Mouse (Mus musculus) A20 (cell line): ENCODE data around the gene Gpr21.
"Not testable (repeated sequence)": the region's sequence is repeated elsewhere in the genome, so short reads cannot be mapped to it uniquely, and the experiment has no call there.

Experiments used
- DNase-seq: peaks from one replicate; pipeline ENCODE4 v3.0.0-alpha.2; 2011; ENCODE audit warnings: low read depth, low spot score

Gpr21 gene

GRCm38 (mm10) chr2:37516030-37516710, at the start of gene Gpr21:
Gene Gpr21, plus strand, starts transcription at chr2:37516332.
- no peak for DNase-seq

- no peak for DNase-seq
Measured at GRCm38 (mm10) chr2:37479559-37479958, 36.6 kb upstream of the Gpr21 start.

GRCm38 (mm10) chr2:37480039-37480438, 36.1 kb upstream of the Gpr21 start:
- DNase-seq = no peak

- peak; percentile 71 for DNase-seq
Measured at GRCm38 (mm10) chr2:37484165-37484564, 32.0 kb upstream of the Gpr21 start.

- peak; percentile 69 for DNase-seq
Measured at GRCm38 (mm10) chr2:37485370-37485769, 30.8 kb upstream of the Gpr21 start.

- no peak for DNase-seq
Measured at GRCm38 (mm10) chr2:37486408-37486807, 29.7 kb upstream of the Gpr21 start.

GRCm38 (mm10) chr2:37488956-37489355, 27.2 kb upstream of the Gpr21 start:
- DNase-seq = no peak

- no peak for DNase-seq
Measured at GRCm38 (mm10) chr2:37497321-37497720, 18.8 kb upstream of the Gpr21 start.

GRCm38 (mm10) chr2:37505856-37506255, 10.3 kb upstream of the Gpr21 start:
- DNase-seq = not testable (repeated sequence)

GRCm38 (mm10) chr2:37511134-37511901, 4.8 kb upstream of the Gpr21 start:
- no peak for DNase-seq

- DNase-seq = no peak
Measured at GRCm38 (mm10) chr2:37516922-37517462, 860 bp downstream of the Gpr21 start.

- no peak for DNase-seq
Measured at GRCm38 (mm10) chr2:37518561-37519285, 2.6 kb downstream of the Gpr21 start.

GRCm38 (mm10) chr2:37519286-37519640, 3.1 kb downstream of the Gpr21 start:
- DNase-seq = no peak

- no peak for DNase-seq
Measured at GRCm38 (mm10) chr2:37527587-37527986, 11.5 kb downstream of the Gpr21 start.

GRCm38 (mm10) chr2:37529397-37529796, 13.3 kb downstream of the Gpr21 start:
- DNase-seq = no peak

GRCm38 (mm10) chr2:37530766-37531165, 14.6 kb downstream of the Gpr21 start:
- DNase-seq = no peak

- DNase-seq = no peak
Measured at GRCm38 (mm10) chr2:37531639-37532038, 15.5 kb downstream of the Gpr21 start.

GRCm38 (mm10) chr2:37549346-37550012, 33.3 kb downstream of the Gpr21 start:
- no peak for DNase-seq

GRCm38 (mm10) chr2:37556366-37556765, 40.2 kb downstream of the Gpr21 start:
- no peak for DNase-seq

- DNase-seq = no peak
Measured at GRCm38 (mm10) chr2:37565579-37565978, 49.4 kb downstream of the Gpr21 start.

- no peak for DNase-seq
Measured at GRCm38 (mm10) chr2:37566035-37566434, 49.9 kb downstream of the Gpr21 start.

- no peak for DNase-seq
Measured at GRCm38 (mm10) chr2:37569888-37570287, 53.8 kb downstream of the Gpr21 start.
